In genomic region chr1:152640195-152640981, GRCm38 (mm10) we compare ENCODE assay signal across 9 mouse cellular contexts.
DNase-seq lines count a peak whose midpoint lies in the region; ATAC-seq and TF ChIP-seq lines count a peak whose summit lies in the region.
"Had no signal": no experiment of that assay in that cellular context is flagged by ENCODE, and none has a peak within 500 bp of the region (broad histone marks: within the 10 kb centered on the region; RNA-seq: fewer than 3 reads in every experiment).

No protein-coding gene starts in this region.

- H3K36me3 ChIP-seq in hindbrain, embryonic 16.5 days (ENCODE audit: control insufficient read depth, insufficient read depth, low read length): no peaks in the 10 kb centered on the region

- H3K27ac ChIP-seq in gastrocnemius, adult 2 months: peak overlapping the region; percentile 61
- peak overlapping the region; percentile 63 for H3K27ac ChIP-seq in hindbrain, embryonic 16.5 days (ENCODE audit: low read depth, low read length)
- H3K27ac ChIP-seq: liver, embryonic 14.5 days had no signal

- TF ChIP-seq CTCF in gastrocnemius, adult 2 months (IDR thresholded peaks at IDR 0.05): no peak

- no peaks in the 10 kb centered on the region for H3K27me3 ChIP-seq in hindbrain, embryonic 16.5 days (replicated peaks; ENCODE audit: control insufficient read depth, insufficient read depth, low read length)

- H3K4me3 ChIP-seq in gastrocnemius, adult 2 months: no peak overlapping the region
- no peak overlapping the region for H3K4me3 ChIP-seq in hindbrain, embryonic 16.5 days (ENCODE audit: low read length)

- peaks cover 14% of the 10 kb centered on the region for H3K4me1 ChIP-seq in hindbrain, embryonic 16.5 days (ENCODE audit: control insufficient read depth, insufficient read depth, low read depth, low read length)

- H3K9ac ChIP-seq in hindbrain, embryonic 16.5 days (ENCODE audit: low read depth, low read length): no peak overlapping the region
- H3K9ac ChIP-seq: liver, embryonic 14.5 days had no signal

- ATAC-seq in hindbrain, embryonic 16.5 days: peak; percentile 86

- no peaks in the 10 kb centered on the region for H3K9me3 ChIP-seq in hindbrain, embryonic 16.5 days (ENCODE audit: control insufficient read depth, low read length)

- DNase-seq in Muller cell, postnatal 12 days (ENCODE audit: inconsistent ontology term): peak; percentile 91
- DNase-seq in brain, embryonic 18.5 days (ENCODE audit: low read depth, low spot score): peak; percentile 60
- DNase-seq in gastrocnemius, adult 2 months: peak; percentile 92
- DNase-seq in layer of hippocampus, postnatal 14 days (ENCODE audit: low spot score in 2 of 2): peak; percentile 67 to 84
- peak; percentile 59 to 76 for DNase-seq in lung, postnatal 4 days
- DNase-seq in spleen, adult 12 weeks (ENCODE audit: low spot score): no peak
- no peak for DNase-seq in spleen, postnatal 36 days (ENCODE audit: low spot score in 2 of 2)

- 44% methylated on average over 11 of the region's 11 CpGs for WGBS in hindbrain, embryonic 16.5 days

- H3K4me2 ChIP-seq in hindbrain, embryonic 16.5 days (ENCODE audit: low read length): no peak overlapping the region

- intact Hi-C loops in gastrocnemius, adult 2 months (cut with DNase I): no loop called here

Comparison
In these comparisons a context has a peak if more than half of its experiments do, and no peak if none do; other contexts are left out.
1. DNase-seq: peak in Muller cell, postnatal 12 days (single experiment), brain, embryonic 18.5 days (single experiment), gastrocnemius, adult 2 months (single experiment), layer of hippocampus, postnatal 14 days (2 of 2) and lung, postnatal 4 days (2 of 2); none in spleen, adult 12 weeks (single experiment) and spleen, postnatal 36 days (0 of 2).